Mouse (Mus musculus) limb, embryonic 10.5 days (tissue): ENCODE data around the gene Cdh12. TPM values are rescaled to one million over a fixed set of nuclear protein-coding genes. Genes with fewer than 3 reads are reported as not detected.

Source experiments
- DNase-seq: peaks from one replicate; pipeline ENCODE4 v3.0.0-alpha.2; 2017; ENCODE audit warnings: low spot score
- H3K27ac ChIP-seq: fragments of 300-500 bp; sonication (generic); 2 replicates; pipeline ENCODE4 v1.5.1; 2016; ENCODE audit warnings: mild to moderate bottlenecking
- H3K27me3 ChIP-seq: fragments of 300-500 bp; sonication (generic); 2 replicates; pipeline ENCODE4 v1.6.1; 2016; ENCODE audit warnings: low read depth, mild to moderate bottlenecking; ENCODE audit not compliant: poor library complexity, severe bottlenecking
- H3K36me3 ChIP-seq: fragments of 300-500 bp; sonication (generic); 2 replicates; pipeline ENCODE4 v1.6.1; 2016; ENCODE audit warnings: mild to moderate bottlenecking, moderate library complexity
- H3K4me1 ChIP-seq: fragments of 300-500 bp; sonication (generic); 2 replicates; pipeline ENCODE4 v1.6.1; 2016
- H3K4me3 ChIP-seq: fragments of 300-500 bp; sonication (generic); 2 replicates; pipeline ENCODE4 v1.5.1; 2016; ENCODE audit warnings: mild to moderate bottlenecking, moderate library complexity
- H3K9me3 ChIP-seq: fragments of 300-500 bp; sonication (generic); replicated peaks from 2 replicates; pipeline ENCODE4 v1.6.1; 2016; ENCODE audit warnings: mild to moderate bottlenecking
- WGBS: fragments of 180-500 bp; shearing (Covaris S2); methylation state at CpG from one replicate; pipeline ENCODE4 v1.1.7; 2016; 5-methylcytosine and 5-hydroxymethylcytosine counted together
- microRNA-seq: library from miRNA; unstranded; fragments of <30 nt; microRNA quantifications from one replicate; pipeline ENCODE4, GENCODE M21; 2017
- polyA plus RNA-seq: library from polyadenylated mRNA; unstranded; fragments of >200 nt; fragmentation: Nextera tagmentation; extraction: Ambion mirVana; gene quantifications from 2 replicates; pipeline ENCODE4 v1.2.1, GENCODE M21; 2016

The Cdh12 gene
- polyA plus RNA-seq, 1 experiment from 2014 or later = 0.09 TPM

GRCm38 (mm10) chr15:21536909-21537308 is 1087.8 kb downstream of the Cdh12 start:
- Histone ChIP-seq H3K27ac (no peak overlapping the region), H3K9me3 (no peaks in the 10 kb centered on the region), H3K36me3 (no peaks in the 10 kb centered on the region), H3K27me3 (no peaks in the 10 kb centered on the region), H3K4me3 (no peak overlapping the region), H3K4me1 (no peaks in the 10 kb centered on the region)
- WGBS = 73% methylated on average over 2 of the region's 2 CpGs
- no peak for DNase-seq

DNA sequence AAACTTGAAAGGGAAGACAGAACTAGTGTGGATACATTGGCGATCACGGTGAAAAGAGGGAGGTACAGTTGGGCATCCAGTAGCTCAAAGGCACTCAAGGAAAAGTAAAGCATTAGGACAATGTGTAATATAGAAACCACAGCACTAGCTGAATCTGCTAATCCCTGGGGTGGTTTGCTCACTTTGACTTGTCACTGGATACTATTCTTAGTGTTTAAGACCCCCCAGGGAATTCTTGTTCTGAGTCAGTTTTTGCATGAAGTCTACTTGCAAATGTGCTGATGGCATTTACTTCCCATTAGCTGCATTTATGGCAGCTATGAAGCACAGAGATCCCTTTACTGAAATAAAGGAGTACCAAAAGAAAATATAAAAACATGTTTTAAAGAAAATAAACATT is 1095.7 kb downstream of the Cdh12 start:
- H3K27ac ChIP-seq = no peak overlapping the region
- DNase-seq = no peak
- WGBS = 95% methylated on average over 2 of the region's 2 CpGs
- no peak overlapping the region for H3K4me3 ChIP-seq
- H3K27me3 ChIP-seq = no peaks in the 10 kb centered on the region
- H3K9me3 ChIP-seq = no peaks in the 10 kb centered on the region
- no peaks in the 10 kb centered on the region for H3K36me3 ChIP-seq
- H3K4me1 ChIP-seq = no peaks in the 10 kb centered on the region

GRCm38 (mm10) chr15:21555981-21556380 is 1106.9 kb downstream of the Cdh12 start:
- Histone ChIP-seq H3K27me3 (no peaks in the 10 kb centered on the region), H3K4me3 (no peak overlapping the region), H3K9me3 (no peaks in the 10 kb centered on the region), H3K36me3 (no peaks in the 10 kb centered on the region), H3K4me1 (no peaks in the 10 kb centered on the region), H3K27ac (no peak overlapping the region)
- DNase-seq = no peak
- WGBS = 93% methylated on average over 4 of the region's 4 CpGs

GRCm38 (mm10) chr15:21566314-21567051 is 1117.4 kb downstream of the Cdh12 start:
- Histone ChIP-seq H3K36me3 (no peaks in the 10 kb centered on the region), H3K27ac (no peak overlapping the region), H3K4me3 (no peak overlapping the region), H3K27me3 (no peaks in the 10 kb centered on the region), H3K9me3 (no peaks in the 10 kb centered on the region), H3K4me1 (no peaks in the 10 kb centered on the region)
- DNase-seq = no peak
- 88% methylated on average over 5 of the region's 5 CpGs for WGBS

GRCm38 (mm10) chr15:21604510-21604909 is 1155.4 kb downstream of the Cdh12 start:
- Histone ChIP-seq H3K27ac (no peak overlapping the region), H3K9me3 (no peaks in the 10 kb centered on the region), H3K4me1 (no peaks in the 10 kb centered on the region), H3K4me3 (no peak overlapping the region), H3K27me3 (no peaks in the 10 kb centered on the region), H3K36me3 (no peaks in the 10 kb centered on the region)
- no peak for DNase-seq
- 81% methylated on average over 4 of the region's 4 CpGs for WGBS

Small RNAs within 50 kb of the gene (microRNA-seq; reads per million reads assigned to microRNA genes)
- gene Gm27397 = not detected

Other genes starting within 250 kb of the Cdh12 start
- not detected in 2 replicates for gene Acot10, start 217.5 kb downstream of the Cdh12 start, polyA plus RNA-seq